Mouse (Mus musculus): Measurements from ENCODE around the gene Sdk1.

Sdk1 gene

GRCm38 (mm10) chr5:141897481-141897880 is 656.2 kb downstream of the Sdk1 start:
- TF ChIP-seq GATA4 (IDR thresholded peaks at IDR 0.05; ENCODE audit: insufficient replicate concordance, low read length): no peak

- no peak for TF ChIP-seq GATA4 (IDR thresholded peaks at IDR 0.05; ENCODE audit: insufficient replicate concordance, low read length)
Measured at GRCm38 (mm10) chr5:141899751-141900150, 658.5 kb downstream of the Sdk1 start.

- no peak for TF ChIP-seq GATA4 (IDR thresholded peaks at IDR 0.05; ENCODE audit: insufficient replicate concordance, low read length)
Measured at GRCm38 (mm10) chr5:141902544-141903250, 661.4 kb downstream of the Sdk1 start.

- TF ChIP-seq GATA4 (IDR thresholded peaks at IDR 0.05; ENCODE audit: insufficient replicate concordance, low read length): no peak
Measured at GRCm38 (mm10) chr5:141910444-141910843, 669.2 kb downstream of the Sdk1 start.

GRCm38 (mm10) chr5:141910886-141911285 is 669.6 kb downstream of the Sdk1 start:
- TF ChIP-seq GATA4 (IDR thresholded peaks at IDR 0.05; ENCODE audit: insufficient replicate concordance, low read length): no peak

DNA sequence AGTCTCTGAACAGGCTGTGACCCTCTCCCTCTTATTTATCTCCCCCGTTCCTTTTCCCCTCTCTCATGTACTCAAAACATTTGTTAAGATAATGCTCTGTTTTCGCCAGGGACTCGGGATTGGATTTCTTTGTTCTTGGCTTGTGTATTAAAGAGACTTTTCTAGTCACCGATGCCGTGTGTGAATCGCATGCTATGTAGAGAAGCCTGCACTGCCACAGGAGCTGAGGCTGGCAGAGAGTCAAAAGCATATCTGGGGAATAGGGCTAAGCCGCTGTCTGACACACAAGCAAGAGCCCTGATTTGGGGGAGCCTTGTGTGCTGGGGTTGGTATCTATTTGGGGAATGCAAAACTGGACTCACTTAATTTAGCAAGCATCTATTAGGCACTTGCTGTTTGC is 671.6 kb downstream of the Sdk1 start:
- TF ChIP-seq GATA4 (IDR thresholded peaks at IDR 0.05; ENCODE audit: insufficient replicate concordance, low read length): no peak

- no peak for TF ChIP-seq GATA4 (IDR thresholded peaks at IDR 0.05; ENCODE audit: insufficient replicate concordance, low read length)
Measured at GRCm38 (mm10) chr5:141916954-141917353, 675.7 kb downstream of the Sdk1 start.

GRCm38 (mm10) chr5:141939000-141939399 is 697.7 kb downstream of the Sdk1 start:
- no peak for TF ChIP-seq GATA4 (IDR thresholded peaks at IDR 0.05; ENCODE audit: insufficient replicate concordance, low read length)

- TF ChIP-seq GATA4 (IDR thresholded peaks at IDR 0.05; ENCODE audit: insufficient replicate concordance, low read length): no peak
Measured at GRCm38 (mm10) chr5:141940636-141941035, 699.3 kb downstream of the Sdk1 start.

DNA sequence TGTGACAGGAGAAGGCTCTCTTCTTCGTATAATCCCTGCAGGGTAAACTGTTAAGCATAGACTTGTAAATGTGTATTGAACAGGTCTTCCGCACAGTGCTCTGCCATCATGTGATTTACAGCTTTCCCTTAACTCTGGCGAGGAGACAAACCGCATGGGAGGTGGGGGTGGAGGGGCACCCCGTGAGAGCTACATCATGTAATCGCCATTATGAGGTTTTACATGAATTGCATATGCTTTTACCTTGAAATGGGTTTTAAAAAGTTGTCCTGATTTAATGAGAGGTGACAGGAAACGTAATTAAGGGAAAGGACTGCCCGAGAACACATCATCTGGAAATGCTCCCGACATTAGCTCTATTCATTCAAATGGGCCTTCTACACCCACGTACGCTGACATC is 709.5 kb downstream of the Sdk1 start:
- TF ChIP-seq GATA4 (IDR thresholded peaks at IDR 0.05; ENCODE audit: insufficient replicate concordance, low read length): no peak

- TF ChIP-seq GATA4 (IDR thresholded peaks at IDR 0.05; ENCODE audit: insufficient replicate concordance, low read length): no peak
Measured at GRCm38 (mm10) chr5:141952270-141952669, 711.0 kb downstream of the Sdk1 start.

DNA sequence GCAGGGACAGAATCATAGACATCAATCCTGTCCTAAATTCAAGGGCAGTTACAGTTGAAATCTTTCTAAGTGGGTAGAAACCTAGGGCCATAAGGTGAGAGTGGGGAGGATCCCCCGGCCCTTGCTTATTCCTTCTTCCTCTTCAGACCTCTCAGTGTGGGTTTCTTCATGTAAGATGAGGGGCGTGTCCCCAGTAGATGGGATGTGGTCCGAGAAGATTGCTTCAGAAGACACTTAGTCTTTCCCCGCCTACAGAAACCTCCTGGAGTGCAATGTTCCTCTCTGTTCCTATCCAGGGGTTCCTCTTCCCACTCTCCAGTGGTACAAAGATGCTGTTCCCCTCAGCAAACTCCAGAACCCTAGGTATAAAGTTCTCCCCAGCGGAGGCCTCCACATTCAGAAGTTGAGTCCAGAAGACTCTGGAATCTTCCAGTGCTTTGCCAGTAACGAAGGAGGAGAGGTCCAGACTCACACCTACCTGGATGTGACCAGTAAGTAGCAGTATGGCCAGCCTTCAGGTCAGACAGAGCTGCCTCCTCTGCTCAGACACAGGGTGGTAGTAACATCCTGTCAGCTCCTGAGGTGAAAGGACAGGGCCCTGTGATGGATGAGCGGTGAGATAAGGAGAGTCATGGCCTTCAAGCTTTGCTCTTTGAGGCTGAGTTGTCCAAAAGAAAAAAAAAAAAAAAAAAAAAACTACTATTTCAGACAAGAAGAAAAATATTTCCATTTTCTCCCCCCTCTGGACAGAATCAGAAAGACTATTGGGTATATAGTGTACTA is 711.6 kb downstream of the Sdk1 start:
- TF ChIP-seq GATA4 (IDR thresholded peaks at IDR 0.05; ENCODE audit: insufficient replicate concordance, low read length): no peak

DNA sequence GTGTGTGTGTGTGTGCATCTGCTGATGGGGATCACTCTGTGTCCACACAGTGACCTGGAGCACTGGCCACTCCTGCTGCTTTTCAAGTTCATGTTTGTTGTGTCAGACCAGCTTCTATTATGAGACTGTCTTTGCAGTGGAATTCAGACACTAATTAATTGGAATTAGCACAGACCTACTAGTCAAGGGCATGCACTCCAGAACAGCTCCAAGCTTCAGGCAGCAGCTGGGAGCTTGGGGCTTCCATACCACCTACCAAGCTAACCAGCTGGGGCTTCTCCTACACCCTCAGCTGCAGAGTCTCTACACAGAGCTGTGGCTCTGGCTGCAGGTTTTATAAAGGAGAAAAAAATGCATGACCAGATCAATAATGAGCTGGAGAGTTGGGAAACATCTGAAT is 729.8 kb downstream of the Sdk1 start:
- no peak for TF ChIP-seq GATA4 (IDR thresholded peaks at IDR 0.05; ENCODE audit: insufficient replicate concordance, low read length)

- no peak for TF ChIP-seq GATA4 (IDR thresholded peaks at IDR 0.05; ENCODE audit: insufficient replicate concordance, low read length)
Measured at GRCm38 (mm10) chr5:141979511-141979910, 738.2 kb downstream of the Sdk1 start.

DNA sequence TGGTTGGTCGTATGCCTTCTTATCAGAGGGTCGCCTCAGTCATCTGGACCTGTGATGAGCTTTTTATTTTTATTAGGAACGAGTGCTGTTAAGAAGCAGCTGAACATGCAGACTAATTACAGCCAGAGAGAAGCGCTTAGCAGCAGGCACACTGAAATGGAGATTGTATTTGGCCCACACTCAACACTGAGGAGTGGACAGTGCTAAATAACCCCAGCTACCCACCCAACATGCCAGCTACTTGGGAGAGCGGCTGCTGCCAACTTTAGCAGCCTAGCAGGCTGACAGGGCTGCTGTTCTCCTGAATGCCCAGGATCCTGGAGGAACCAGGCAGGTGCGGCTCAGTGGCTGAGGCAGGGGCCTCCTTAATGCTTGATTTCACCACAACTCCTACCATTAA is 739.5 kb downstream of the Sdk1 start:
- TF ChIP-seq GATA4 (IDR thresholded peaks at IDR 0.05; ENCODE audit: insufficient replicate concordance, low read length): no peak

GRCm38 (mm10) chr5:141984322-141984721 is 743.0 kb downstream of the Sdk1 start:
- no peak for TF ChIP-seq GATA4 (IDR thresholded peaks at IDR 0.05; ENCODE audit: insufficient replicate concordance, low read length)

Measured in liver, adult (tissue).